Mouse (Mus musculus): ENCODE measurements around the gene Upp2. TPM values are rescaled to one million over a fixed set of nuclear protein-coding genes. Genes with fewer than 3 reads are reported as not detected.

The Upp2 gene
- total RNA-seq, 1 experiment from 2014 or later, result 17.9 TPM

DNA sequence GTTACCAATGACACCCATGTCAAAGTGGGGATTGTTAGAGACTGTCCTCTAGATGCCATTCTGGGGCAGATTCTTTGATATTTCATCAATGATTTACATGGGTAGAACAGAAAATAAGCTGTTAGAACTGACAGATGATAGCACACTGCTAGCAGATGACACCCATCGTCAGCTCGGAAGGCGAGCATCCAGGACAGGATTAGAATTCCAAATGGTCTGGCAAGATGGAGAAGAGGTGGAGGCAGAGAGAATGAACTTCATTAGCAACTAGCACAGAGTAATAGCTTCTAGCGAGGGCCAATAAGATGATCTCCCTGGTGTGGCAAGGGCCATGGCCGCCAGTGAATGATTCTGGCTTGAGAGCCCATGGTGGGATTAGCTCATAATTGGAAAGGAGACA, 48.7 kb downstream of the Upp2 start:
- no peak for DNase-seq

- DNase-seq, result no peak
Measured at GRCm38 (mm10) chr2:58625186-58625585, 58.1 kb downstream of the Upp2 start.

- DNase-seq, result no peak
Measured at GRCm38 (mm10) chr2:58625681-58626080, 58.6 kb downstream of the Upp2 start.

GRCm38 (mm10) chr2:58626136-58626769, 59.2 kb downstream of the Upp2 start:
- no peak for DNase-seq

DNA sequence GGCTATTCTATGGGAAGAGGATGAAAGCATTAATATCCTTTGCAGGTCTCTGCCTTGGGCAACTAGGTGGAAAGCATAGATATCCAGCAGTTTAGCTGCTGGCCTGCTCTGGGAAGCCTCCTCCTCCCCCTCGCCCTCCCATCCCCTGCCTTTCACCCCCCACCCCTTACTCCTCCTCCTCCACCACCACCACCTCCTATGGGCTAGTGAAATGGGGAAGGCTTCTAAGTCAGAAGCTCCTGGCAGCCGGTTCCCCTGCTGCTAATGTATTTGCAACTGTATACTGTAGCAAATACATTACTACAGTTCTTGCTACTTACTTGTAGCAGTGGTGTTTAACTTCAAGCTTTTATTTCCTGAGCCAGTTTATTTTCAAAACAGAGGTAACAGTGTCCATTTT, 60.9 kb downstream of the Upp2 start:
- DNase-seq, result no peak

GRCm38 (mm10) chr2:58628993-58629392, 61.9 kb downstream of the Upp2 start:
- DNase-seq, result no peak

- DNase-seq, result no peak
Measured at GRCm38 (mm10) chr2:58629440-58629839, 62.3 kb downstream of the Upp2 start.

- DNase-seq, result peak; percentile 11
Measured at GRCm38 (mm10) chr2:58633791-58634190, 66.7 kb downstream of the Upp2 start.

DNA sequence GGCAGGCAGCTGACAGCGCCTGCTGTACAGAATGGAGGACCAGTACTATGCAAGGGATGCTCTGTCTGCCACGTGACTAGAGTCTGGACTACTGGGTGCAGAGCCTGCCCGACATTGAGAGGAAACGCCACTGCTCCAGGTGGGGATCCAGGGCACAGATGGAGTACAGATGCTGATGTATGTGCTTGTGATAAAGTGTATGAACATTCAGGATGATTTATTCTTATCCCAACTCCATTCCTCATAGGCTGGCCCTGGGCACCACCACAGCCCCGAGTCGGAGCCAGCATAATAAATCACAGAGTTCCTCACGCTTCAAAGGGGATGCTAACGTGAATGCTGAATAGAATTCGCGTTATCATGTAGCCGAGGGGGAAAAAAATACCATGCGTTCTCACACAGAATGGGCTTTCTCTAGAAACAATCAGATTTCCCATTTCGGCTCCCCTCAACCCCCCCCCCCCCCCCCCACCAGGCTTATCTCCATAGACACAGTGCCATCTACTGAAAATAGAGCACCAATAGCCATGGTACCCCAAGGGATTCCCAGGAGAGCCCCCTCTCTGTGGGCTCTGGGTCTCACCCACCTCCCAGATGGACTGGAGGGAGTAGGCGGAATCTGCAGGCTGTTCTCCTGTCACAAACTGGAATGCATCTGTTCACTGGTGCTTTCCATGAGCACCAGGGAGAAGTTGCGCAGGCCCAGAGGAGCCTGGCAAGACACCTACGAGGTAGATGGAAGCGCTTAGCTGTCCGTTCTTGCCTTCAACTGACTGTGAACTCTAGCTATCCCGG, 74.9 kb downstream of the Upp2 start:
- DNase-seq, result peak; percentile 7

DNA sequence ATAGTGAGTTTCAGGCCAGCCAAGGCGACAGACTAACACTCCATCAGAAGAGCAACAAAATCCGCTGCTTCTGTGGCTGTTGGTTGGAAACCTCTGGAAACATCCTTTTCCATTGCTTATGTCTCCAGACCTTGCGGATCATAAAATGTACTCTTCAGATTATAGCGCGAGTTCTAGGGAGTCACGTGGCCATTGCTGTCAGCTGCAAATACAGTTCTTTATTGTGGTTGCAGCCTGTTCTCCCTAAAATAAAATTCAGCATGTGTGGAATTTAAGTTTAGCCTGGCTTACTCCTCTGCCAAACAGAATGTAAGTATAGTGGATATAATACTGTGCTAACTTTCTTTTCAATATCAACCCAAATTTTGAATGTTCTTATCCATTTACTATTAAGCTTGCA, 78.6 kb downstream of the Upp2 start:
- no peak for DNase-seq

DNA sequence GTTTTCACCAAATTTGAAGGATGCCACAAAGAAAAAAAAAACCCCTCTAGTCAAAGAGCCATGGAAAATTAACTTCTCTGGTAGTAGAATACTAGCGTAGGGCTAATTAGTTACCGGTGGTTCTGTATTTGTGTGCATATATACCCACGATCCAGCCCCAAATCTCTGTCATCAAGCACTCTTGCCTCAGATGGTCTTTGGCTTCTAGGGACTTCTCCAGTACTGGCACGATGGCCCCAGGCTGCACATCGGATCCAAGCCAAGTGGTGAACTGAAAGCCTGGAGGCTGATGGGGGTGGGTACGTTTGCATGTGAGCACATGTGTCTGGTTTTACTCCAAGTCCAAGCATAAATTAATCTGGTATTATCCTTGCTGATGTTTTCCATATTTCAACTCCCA, 88.1 kb downstream of the Upp2 start:
- DNase-seq, result no peak

DNA sequence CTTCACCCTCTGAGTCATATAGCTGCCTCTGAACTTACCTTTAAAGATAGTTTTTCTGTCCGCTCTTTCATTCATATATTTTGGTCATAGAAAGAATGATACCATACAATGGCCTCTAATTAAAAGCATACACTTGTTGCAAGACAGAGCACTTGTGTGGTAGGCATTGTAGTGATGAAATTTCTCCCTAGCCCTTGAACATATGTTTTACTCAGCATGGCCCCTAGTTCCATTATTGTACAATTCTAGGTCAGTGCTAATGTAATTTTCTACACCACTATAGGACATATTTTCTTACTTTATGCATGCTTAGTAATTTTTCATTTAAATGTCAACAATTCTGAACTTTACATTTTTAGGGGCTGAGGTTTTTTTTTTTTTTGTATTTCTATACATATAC, 89.9 kb downstream of the Upp2 start:
- no peak for DNase-seq

DNA sequence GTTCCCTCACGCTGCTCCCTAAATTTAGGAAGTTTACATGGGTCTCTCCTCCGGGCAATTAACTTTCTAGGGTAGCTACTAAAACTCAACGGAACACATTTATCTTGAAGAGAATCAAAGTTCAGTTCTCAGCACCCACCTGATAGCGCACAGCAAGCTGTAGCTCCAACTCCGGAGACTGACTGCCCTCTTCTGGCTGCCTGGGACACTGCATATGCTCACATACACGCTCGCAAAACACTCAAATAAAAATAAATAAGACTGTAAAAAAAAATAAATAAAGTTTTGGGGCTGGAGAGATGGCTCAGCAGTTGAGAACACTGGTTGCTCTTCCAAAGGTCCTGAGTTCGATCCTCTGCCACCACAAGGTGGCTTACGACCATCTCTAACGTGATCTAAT, 90.8 kb downstream of the Upp2 start:
- DNase-seq, result no peak

- peak; percentile 3 for DNase-seq
Measured at GRCm38 (mm10) chr2:58660591-58660990, 93.5 kb downstream of the Upp2 start.

- peak; percentile 34 for DNase-seq
Measured at GRCm38 (mm10) chr2:58661116-58661515, 94.0 kb downstream of the Upp2 start.

DNA sequence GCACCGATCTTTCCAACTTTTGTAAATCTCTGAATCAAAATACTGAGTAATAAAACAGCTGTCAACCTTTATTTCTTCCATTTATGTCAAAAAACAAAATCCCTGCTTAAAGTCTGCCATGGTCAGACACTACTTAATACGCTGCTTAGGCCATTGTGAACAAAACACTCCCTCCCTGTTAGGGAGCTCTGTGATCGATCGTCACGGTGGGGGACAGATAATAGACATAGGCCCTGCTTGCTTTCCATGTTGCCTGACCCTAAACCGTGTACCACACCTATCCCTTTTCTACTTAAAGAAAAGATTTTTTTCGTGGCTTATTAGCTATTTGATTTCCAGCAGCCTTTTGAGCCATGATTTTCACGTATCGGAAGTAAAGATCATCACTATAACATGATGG, 95.6 kb downstream of the Upp2 start:
- no peak for DNase-seq

GRCm38 (mm10) chr2:58663404-58664120, 96.5 kb downstream of the Upp2 start:
- no peak for DNase-seq

DNA sequence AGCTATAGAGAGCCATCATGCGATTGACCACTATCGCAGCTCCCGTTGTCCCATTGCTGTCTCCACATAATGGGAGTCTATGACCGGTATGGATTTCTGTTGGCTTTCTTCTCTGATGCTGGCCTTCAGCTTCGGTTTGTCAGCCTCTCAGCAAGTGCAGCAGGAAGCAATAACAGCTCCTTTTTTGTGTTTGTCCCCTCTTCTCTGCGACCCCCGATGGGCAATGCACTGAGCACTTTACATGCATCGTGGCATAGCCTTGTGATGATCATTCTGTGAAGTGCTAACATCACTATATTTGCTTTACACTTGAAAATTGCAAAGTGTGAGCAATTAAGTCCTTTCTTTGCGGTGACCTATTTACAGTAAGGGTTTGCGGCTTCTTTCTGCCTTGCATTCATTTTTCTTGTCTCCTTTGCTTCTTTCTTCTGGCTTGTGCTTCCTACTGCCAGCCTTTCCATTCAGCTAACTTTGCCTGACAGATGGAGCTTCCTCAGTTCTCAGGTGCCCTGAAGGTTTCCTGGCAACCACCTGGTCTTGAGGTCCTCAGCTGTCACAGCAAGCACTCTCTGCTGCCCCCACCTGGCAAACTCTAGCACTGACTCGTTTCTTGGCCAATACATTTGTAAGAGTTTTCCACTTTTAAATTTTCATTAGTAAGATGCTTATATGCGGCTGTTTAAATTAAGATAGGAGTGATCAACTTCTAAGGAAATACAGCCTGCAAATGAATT, 98.2 kb downstream of the Upp2 start:
- peak; percentile 79 for DNase-seq

DNA sequence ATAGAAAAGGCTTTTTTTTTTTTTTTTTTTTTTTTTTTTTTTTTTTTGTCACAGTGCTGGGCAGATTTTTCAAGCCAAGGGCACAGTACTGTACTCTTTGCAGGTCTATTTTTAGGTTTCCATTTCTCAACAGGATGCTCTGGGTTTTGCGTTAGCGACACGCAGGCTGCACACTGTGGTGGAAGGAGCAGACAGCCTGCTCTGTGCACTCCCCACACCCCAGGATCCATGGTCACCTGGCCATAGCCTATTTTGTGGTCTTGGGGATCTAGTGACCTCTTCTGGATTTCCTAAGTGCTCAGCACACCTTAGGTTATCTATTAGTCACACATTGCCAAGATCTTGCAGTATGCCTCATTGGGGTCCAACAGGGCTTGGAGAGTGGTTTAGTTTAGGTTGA, 100.2 kb downstream of the Upp2 start:
- peak; percentile 17 for DNase-seq

DNA sequence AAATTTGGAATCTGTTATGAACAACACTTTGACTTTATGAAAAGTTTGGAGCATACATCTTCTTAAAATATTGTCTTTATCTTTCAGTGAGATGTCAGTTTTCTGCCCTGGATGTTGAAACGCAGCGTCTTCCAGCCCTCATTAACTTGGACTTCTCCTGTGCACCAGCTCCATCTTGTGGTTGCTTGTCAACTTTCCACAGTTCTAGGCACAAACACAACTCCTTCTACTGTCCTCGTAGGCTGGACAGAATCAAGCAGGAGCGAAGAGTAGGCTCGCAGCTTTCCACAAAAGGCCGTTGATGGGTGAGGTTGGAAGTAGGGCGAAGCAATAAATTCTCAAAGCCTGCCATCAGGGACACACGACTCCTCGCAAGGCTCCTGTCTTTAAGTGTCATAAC, 100.9 kb downstream of the Upp2 start:
- peak; percentile 66 for DNase-seq

DNA sequence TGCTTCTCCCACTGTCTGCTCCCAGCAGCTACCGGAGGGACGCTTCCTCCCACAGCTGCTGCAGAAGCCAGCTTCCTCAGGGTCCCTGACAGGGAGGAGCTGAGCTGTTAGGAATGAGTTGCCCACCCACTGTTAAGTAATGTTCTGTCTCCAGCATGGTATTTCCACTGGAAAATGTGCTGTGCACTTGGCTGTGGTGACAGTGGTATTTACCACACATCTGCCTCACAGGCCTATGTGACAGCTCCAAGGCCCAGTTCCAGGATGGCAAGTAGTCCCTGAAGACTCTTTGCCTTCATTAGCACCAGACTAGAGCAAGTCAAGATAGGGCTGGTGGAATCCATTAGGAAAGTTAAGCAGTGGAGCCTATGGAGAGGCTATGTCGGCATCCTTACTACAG, 102.0 kb downstream of the Upp2 start:
- DNase-seq, result no peak

DNA sequence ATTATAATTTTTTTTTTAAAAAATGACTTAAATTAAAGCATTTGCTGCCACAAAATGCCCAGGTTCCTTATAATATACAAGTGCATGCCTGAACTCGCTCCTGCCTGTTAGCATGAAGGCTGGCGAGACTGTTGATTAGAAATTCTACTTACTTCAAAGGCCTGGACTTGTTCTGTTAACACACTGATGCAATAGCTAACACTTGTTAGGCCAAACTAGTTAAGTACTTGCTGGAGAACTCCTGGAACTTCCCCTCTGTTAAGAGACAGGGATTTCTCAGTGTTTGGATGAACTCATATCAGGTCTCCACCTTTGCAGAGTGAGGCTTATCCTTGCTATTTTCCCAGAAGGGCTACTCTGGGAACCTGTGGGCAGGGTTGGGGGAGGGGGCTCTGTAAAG, 105.4 kb downstream of the Upp2 start:
- DNase-seq, result no peak

DNA sequence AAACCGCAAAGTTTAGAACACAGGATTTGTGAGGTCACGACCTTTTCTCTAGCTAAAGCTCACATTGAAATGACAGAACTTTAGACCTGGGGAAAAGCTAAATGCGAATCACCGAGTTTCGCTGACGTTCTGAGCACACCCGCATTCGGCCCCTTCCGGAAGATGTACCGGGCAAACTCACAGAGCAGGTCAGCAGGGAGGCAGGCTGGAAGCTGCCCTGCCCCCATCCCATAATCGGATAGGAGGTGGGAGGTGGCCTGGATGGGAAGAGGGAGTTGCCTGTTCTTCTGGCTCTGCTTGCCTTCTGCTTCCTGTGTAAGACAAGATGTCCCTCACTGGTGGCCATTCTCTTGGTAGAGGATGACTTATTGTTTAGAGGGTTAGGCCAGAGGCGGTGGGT, 112.9 kb downstream of the Upp2 start:
- no peak for DNase-seq

Measured in adrenal gland, postnatal 25 days (tissue).